ENCODE assay signal across 13 mouse cellular contexts in genomic region chr6:72210823-72211222, GRCm38 (mm10). TPM values are rescaled to one million over a fixed set of nuclear protein-coding genes. Genes with fewer than 3 reads are reported as not detected.
DNase-seq lines count a peak whose midpoint lies in the region; ATAC-seq and TF ChIP-seq lines count a peak whose summit lies in the region.
"Had no signal": no experiment of that assay in that cellular context is flagged by ENCODE, and none has a peak within 500 bp of the region (broad histone marks: within the 10 kb centered on the region; RNA-seq: fewer than 3 reads in every experiment).

No protein-coding gene starts in this region.

- 43% methylated on average over 7 of the region's 7 CpGs for WGBS in forebrain, postnatal 0 days
- 81% methylated on average over 7 of the region's 7 CpGs for WGBS in heart, embryonic 10.5 days
- 46% methylated on average over 7 of the region's 7 CpGs for WGBS in lung, embryonic 15.5 days

- ATAC-seq in forebrain, postnatal 0 days, result peak; percentile 63
- ATAC-seq in lung, embryonic 15.5 days (ENCODE audit: borderline replicate concordance, extremely low read depth, low FRiP score, low TSS enrichment), result peak; percentile 40; the same call in 1 of the 2 replicates
- ATAC-seq: CD4-positive, CD25-positive, alpha-beta regulatory T cell, adult 4 months; Patski had no signal

- no peak overlapping the region for H3K9ac ChIP-seq in forebrain, postnatal 0 days
- no peak overlapping the region for H3K9ac ChIP-seq in lung, embryonic 15.5 days
- H3K9ac ChIP-seq: neural tube, embryonic 13.5 days had no signal

- no peak overlapping the region for H3K4me3 ChIP-seq in forebrain, postnatal 0 days (ENCODE audit: low read depth, low read length)
- H3K4me3 ChIP-seq in heart, embryonic 10.5 days, result no peak overlapping the region
- H3K4me3 ChIP-seq in lung, embryonic 15.5 days, result no peak overlapping the region
- H3K4me3 ChIP-seq: neural tube, embryonic 13.5 days had no signal

- no peak overlapping the region for H3K27ac ChIP-seq in forebrain, postnatal 0 days (ENCODE audit: low read depth, low read length)
- H3K27ac ChIP-seq in heart, embryonic 10.5 days, result peak overlapping the region; percentile 44
- H3K27ac ChIP-seq in lung, embryonic 15.5 days, result peak overlapping the region; percentile 0; the same call in 1 of the 2 replicates
- H3K27ac ChIP-seq: neural tube, embryonic 13.5 days had no signal

- no peak overlapping the region for H3K4me2 ChIP-seq in forebrain, postnatal 0 days (ENCODE audit: low read depth)
- H3K4me2 ChIP-seq in lung, embryonic 15.5 days, result no peak overlapping the region
- H3K4me2 ChIP-seq: neural tube, embryonic 13.5 days had no signal

- no peaks in the 10 kb centered on the region for H3K27me3 ChIP-seq in forebrain, postnatal 0 days (ENCODE audit: insufficient read depth, low read length)
- peaks cover 9% of the 10 kb centered on the region for H3K27me3 ChIP-seq in heart, embryonic 10.5 days (ENCODE audit: insufficient read depth, poor library complexity, severe bottlenecking)
- 0 out of 2 replicates have a peak, but pooled peaks cover 3% of the 10 kb centered on the region for H3K27me3 ChIP-seq in lung, embryonic 15.5 days
- H3K27me3 ChIP-seq: Patski had no signal

- no peaks in the 10 kb centered on the region for H3K9me3 ChIP-seq in forebrain, postnatal 0 days (ENCODE audit: low read length)
- no peaks in the 10 kb centered on the region for H3K9me3 ChIP-seq in heart, embryonic 10.5 days
- H3K9me3 ChIP-seq in lung, embryonic 15.5 days, result no peaks in the 10 kb centered on the region
- H3K9me3 ChIP-seq: neural tube, embryonic 13.5 days had no signal

- H3K4me1 ChIP-seq in forebrain, postnatal 0 days (ENCODE audit: insufficient read depth), result peaks cover 14% of the 10 kb centered on the region
- peaks cover 72% of the 10 kb centered on the region for H3K4me1 ChIP-seq in heart, embryonic 10.5 days
- peaks cover 53% of the 10 kb centered on the region for H3K4me1 ChIP-seq in lung, embryonic 15.5 days

- H3K36me3 ChIP-seq in forebrain, postnatal 0 days (ENCODE audit: insufficient read depth), result no peaks in the 10 kb centered on the region
- H3K36me3 ChIP-seq in heart, embryonic 10.5 days, result peaks cover 20% of the 10 kb centered on the region
- H3K36me3 ChIP-seq in lung, embryonic 15.5 days, result peaks cover 8% of the 10 kb centered on the region
- H3K36me3 ChIP-seq: neural tube, embryonic 13.5 days had no signal

- TF ChIP-seq CTCF in forebrain, postnatal 0 days (IDR thresholded peaks at IDR 0.05; ENCODE audit: low read depth), result no peak

- peak; percentile 59 for DNase-seq in gastrocnemius, adult 18-20 months (ENCODE audit: low spot score)
- no peak for DNase-seq in gastrocnemius, postnatal 10 days
- no peak for DNase-seq in forebrain, postnatal 0 days
- DNase-seq in heart, embryonic 10.5 days (ENCODE audit: low spot score), result no peak
- DNase-seq in embryo, embryonic 11 days, result no peak
- DNase-seq in layer of hippocampus, adult 18-20 months (ENCODE audit: low spot score in 2 of 2), result no peak
- DNase-seq: kidney, postnatal 14 days; right cerebral cortex, adult 18-20 months had no signal

RNA-seq across cellular contexts. Expression of gene Atoh8, which starts 24.6 kb away (rescaled TPM):
- total RNA-seq in gastrocnemius, adult 18-20 months (2021), result 1 to 10 TPM; 4.3 to 6.3 TPM
- total RNA-seq in gastrocnemius, postnatal 10 days (2021), result 1 to 10 TPM; 4.0 to 4.6 TPM
- 2.6 and 6.9 TPM in 2 replicates for total RNA-seq in forebrain, postnatal 0 days (2014; rRNA removed)
- 3.9 TPM in 2 replicates for polyA plus RNA-seq in forebrain, postnatal 0 days (2015; fragmentation: Nextera tagmentation; extraction: Ambion mirVana)
- polyA plus RNA-seq in heart, embryonic 10.5 days (2016; fragmentation: Nextera tagmentation; extraction: Ambion mirVana), result 10.9 and 15.7 TPM in 2 replicates
- polyA plus RNA-seq in lung, embryonic 15.5 days (2015; fragmentation: Nextera tagmentation; extraction: Ambion mirVana), result 25.4 and 27.8 TPM in 2 replicates
- 1 to 10 TPM; 3.2 to 3.4 TPM for total RNA-seq in layer of hippocampus, adult 18-20 months (2021)
- total RNA-seq: hematopoietic stem cell, adult 5-6 weeks had no signal
- polyA plus RNA-seq: CD4-positive, CD25-positive, alpha-beta regulatory T cell, adult 4 months had no signal
